Mouse (Mus musculus): ENCODE results near the gene Kcnk10. TPM values are rescaled to one million over a fixed set of nuclear protein-coding genes. Genes with fewer than 3 reads are reported as not detected.

Gene Kcnk10
- polyA plus RNA-seq, 1 experiment from 2014 or later = 40.9 TPM

DNA sequence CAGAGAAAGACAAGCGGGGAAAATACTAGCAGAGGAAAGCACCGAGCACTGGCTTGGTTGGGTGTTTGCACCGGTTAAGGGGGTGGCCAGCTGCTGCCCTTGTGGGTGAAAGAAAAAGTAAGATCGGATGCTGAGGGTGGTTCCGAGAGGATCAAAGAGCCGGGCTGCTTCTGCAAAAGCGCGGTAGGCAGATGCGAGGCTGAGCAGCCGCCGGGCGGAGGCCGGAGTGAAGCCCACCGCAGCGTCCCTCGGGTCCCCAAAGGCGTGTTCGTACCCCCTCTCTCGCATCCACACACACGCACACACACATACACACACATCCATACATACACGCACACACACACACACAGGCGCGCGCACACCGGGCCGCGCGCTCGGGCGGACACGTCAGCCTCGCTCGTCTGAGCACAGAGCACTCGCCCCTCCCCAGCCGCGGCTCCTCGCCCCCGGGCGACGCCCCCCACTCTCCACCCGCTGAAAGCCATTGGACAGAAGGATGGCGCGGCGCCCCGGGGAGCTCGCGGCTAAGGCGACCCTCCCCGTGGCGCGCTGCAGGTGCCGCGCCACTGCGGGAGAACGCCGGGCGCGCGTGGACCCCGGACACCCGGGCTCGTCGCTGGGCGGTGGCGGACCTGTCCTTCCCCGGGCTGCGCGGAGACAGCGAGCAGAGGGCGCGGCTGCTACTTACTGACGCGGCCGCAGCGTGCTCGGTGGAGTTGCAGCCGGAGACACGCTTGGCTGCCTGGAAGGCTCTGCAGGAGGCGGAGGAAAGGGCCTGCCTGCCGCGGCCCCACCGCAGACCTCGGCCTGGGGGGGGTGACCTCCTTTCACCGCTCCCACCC lies 3.5 kb downstream of the Kcnk10 start:
- Histone ChIP-seq H3K9ac (ENCODE audit: low read length) (peak overlapping the region; percentile 89), H3K36me3 (ENCODE audit: control insufficient read depth, insufficient read depth, low read length) (no peaks in the 10 kb centered on the region), H3K27ac (ENCODE audit: low read depth, low read length) (peak overlapping the region; percentile 88), H3K9me3 (ENCODE audit: control insufficient read depth, low read length) (no peaks in the 10 kb centered on the region), H3K4me3 (ENCODE audit: low read depth, low read length) (peak overlapping the region; percentile 67), H3K27me3 (ENCODE audit: control insufficient read depth, insufficient read depth, low read length) (no peaks in the 10 kb centered on the region; the same call in 1 of the 2 replicates), H3K4me1 (ENCODE audit: control insufficient read depth, insufficient read depth, low read length) (peaks cover 42% of the 10 kb centered on the region), H3K4me2 (peak overlapping the region; percentile 80)
- ATAC-seq (ENCODE audit: low FRiP score) = peak; percentile 91
- DNase-seq (ENCODE audit: low spot score, missing footprints) = peak; percentile 99
- WGBS = under 1% methylated on average over 82 of the region's 84 CpGs

DNA sequence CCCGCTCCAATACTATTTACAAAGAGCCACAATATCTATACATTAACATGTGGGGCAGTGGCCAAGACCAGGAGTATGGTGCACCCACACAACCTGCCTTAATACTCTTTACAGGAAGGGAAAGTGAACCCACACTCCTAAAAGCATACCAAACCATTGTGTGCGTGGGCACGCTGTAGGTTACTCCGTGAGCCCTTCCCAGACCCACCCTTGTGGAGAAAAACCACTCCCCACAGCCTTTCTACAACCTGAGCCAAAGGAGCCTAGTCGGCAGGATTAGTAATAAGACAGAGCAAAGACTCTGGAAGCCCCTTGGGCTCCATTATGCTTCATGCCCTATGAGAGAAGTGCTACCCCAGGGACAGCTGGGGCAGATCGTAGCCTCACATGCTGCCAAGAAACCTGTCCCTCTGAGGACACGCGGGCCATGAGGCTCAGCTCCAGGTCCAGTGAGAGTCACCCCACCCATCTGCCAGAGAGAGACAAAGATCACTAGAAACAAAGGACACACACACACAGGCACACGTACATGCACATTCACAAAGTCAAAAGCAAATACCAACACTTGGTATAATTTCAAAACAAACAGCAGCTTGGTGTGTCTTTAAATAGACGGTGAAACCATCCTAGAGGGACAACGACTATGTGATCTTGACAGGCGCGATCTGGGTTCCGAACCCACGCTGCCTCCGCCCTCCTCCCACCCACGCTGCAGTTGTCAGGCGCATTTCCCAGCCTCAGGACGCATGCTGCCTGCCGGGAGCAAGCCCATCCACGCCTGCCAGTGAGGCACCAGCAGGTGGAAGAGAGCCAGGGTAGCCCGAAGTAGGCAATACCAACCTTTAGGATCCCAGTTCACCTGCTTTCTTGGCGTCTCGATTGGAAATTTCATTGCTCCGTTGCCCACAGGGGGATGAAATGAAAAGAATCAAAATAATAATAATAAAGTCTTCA lies 4.5 kb downstream of the Kcnk10 start:
- peak overlapping the region; percentile 80 for H3K4me2 ChIP-seq
- WGBS = 11% methylated on average over 25 of the region's 25 CpGs
- H3K4me1 ChIP-seq (ENCODE audit: control insufficient read depth, insufficient read depth, low read length) = peaks cover 41% of the 10 kb centered on the region
- DNase-seq (ENCODE audit: low spot score, missing footprints) (peak; percentile 93), ATAC-seq (ENCODE audit: low FRiP score) (peak; percentile 20; the same call in 1 of the 2 replicates)
- peak overlapping the region; percentile 89 for H3K9ac ChIP-seq (ENCODE audit: low read length)
- no peaks in the 10 kb centered on the region; the same call in 1 of the 2 replicates for H3K27me3 ChIP-seq (ENCODE audit: control insufficient read depth, insufficient read depth, low read length)
- no peaks in the 10 kb centered on the region for H3K36me3 ChIP-seq (ENCODE audit: control insufficient read depth, insufficient read depth, low read length)
- no peaks in the 10 kb centered on the region for H3K9me3 ChIP-seq (ENCODE audit: control insufficient read depth, low read length)
- H3K4me3 ChIP-seq (ENCODE audit: low read depth, low read length) = peak overlapping the region; percentile 67
- H3K27ac ChIP-seq (ENCODE audit: low read depth, low read length) = peak overlapping the region; percentile 88

DNA sequence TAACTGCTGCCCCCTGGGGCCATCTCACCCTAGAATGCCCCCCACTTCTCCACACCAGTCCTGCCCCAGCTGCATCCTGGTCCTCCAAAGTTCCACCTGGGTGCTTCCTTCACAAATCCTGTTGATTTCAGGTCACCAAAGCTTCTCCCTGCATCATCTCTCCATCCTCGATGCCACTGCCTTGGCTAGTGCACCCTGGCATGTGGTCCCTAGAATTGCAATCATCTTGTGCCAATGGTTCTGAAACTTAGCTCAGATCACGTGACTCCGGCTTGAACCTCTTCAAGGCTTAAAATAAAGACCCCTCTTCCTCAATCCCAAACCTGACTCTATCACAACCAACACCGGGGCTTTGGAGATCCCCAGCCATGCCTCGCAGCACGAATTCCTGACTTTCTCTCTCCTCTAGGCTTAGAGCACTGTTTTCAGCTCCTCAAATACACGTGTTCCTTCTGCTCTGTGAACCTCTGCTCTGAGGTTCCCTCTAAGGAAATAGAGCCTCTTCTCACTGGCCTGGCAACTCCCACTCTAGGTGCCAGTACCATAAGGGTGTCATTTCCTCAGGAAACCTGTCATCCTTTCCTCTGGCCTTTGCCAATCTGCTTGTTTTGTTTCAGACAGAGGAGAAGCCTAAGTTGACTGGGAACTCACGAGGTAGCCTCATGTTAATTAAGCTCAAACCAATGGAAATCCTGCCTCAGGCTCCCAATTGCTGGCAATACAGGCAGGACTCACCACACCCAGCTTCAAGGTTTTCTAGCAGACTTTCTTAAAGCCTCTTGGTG lies 6.0 kb downstream of the Kcnk10 start:
- WGBS = 46% methylated on average over 8 of the region's 8 CpGs
- no peaks in the 10 kb centered on the region; the same call in 1 of the 2 replicates for H3K27me3 ChIP-seq (ENCODE audit: control insufficient read depth, insufficient read depth, low read length)
- H3K27ac ChIP-seq (ENCODE audit: low read depth, low read length) = no peak overlapping the region
- no peaks in the 10 kb centered on the region for H3K9me3 ChIP-seq (ENCODE audit: control insufficient read depth, low read length)
- H3K36me3 ChIP-seq (ENCODE audit: control insufficient read depth, insufficient read depth, low read length) = no peaks in the 10 kb centered on the region
- peak overlapping the region; percentile 89 for H3K9ac ChIP-seq (ENCODE audit: low read length)
- DNase-seq (ENCODE audit: low spot score, missing footprints) (no peak), ATAC-seq (ENCODE audit: low FRiP score) (no peak)
- peak overlapping the region; percentile 67 for H3K4me3 ChIP-seq (ENCODE audit: low read depth, low read length)
- peaks cover 35% of the 10 kb centered on the region for H3K4me1 ChIP-seq (ENCODE audit: control insufficient read depth, insufficient read depth, low read length)
- H3K4me2 ChIP-seq = peak overlapping the region; percentile 80

DNA sequence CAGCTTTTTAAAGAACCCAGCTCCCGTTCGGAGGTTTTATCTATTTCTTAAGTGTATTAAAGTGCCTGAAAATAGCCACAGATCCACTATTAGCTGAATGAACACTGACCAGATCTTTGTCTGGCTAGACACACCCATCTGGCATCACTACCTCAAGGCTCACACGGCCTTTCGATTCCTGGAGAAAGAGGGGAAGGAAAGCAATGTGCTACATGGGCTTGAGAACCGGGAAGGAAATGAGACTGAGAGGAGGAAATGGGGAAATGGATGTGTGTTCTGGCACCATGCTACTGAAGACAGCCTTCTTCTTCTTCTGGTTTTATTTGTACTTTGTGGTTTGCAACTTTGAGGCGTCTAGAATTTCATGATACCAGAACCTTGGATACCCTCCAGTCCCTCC lies 8.7 kb downstream of the Kcnk10 start:
- Histone ChIP-seq H3K4me3 (ENCODE audit: low read depth, low read length) (no peak overlapping the region), H3K4me2 (no peak overlapping the region), H3K36me3 (ENCODE audit: control insufficient read depth, insufficient read depth, low read length) (no peaks in the 10 kb centered on the region), H3K9ac (ENCODE audit: low read length) (no peak overlapping the region; the same call in 1 of the 2 replicates), H3K27ac (ENCODE audit: low read depth, low read length) (no peak overlapping the region), H3K4me1 (ENCODE audit: control insufficient read depth, insufficient read depth, low read length) (peaks cover 43% of the 10 kb centered on the region), H3K9me3 (ENCODE audit: control insufficient read depth, low read length) (no peaks in the 10 kb centered on the region), H3K27me3 (ENCODE audit: control insufficient read depth, insufficient read depth, low read length) (no peaks in the 10 kb centered on the region)
- 85% methylated on average over 6 of the region's 6 CpGs for WGBS
- ATAC-seq (ENCODE audit: low FRiP score) = no peak
- DNase-seq (ENCODE audit: low spot score, missing footprints) = no peak

DNA sequence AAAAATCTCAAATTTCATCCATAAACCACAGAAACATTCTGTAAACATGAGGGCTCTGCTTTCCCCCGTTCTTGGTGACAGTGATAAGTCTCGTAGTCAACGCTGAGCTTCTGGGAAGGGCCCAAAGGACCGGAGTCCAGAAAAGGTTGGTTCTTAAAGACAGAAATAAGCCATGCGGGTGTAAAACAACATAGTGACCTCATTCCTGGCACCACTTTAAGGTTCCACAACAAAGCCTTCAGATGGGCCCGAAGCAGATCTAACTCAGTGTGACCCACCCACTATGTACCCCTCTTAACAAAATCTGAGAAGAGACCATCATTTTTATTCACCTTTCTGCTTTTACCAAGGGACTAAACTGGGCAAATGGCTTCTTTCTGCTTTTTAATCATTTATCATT lies 10.2 kb downstream of the Kcnk10 start:
- 94% methylated on average over 6 of the region's 6 CpGs for WGBS
- no peak overlapping the region for H3K4me2 ChIP-seq
- peaks cover 53% of the 10 kb centered on the region for H3K4me1 ChIP-seq (ENCODE audit: control insufficient read depth, insufficient read depth, low read length)
- DNase-seq (ENCODE audit: low spot score, missing footprints) = no peak
- no peak for ATAC-seq (ENCODE audit: low FRiP score)
- H3K9ac ChIP-seq (ENCODE audit: low read length) = no peak overlapping the region
- H3K27ac ChIP-seq (ENCODE audit: low read depth, low read length) = no peak overlapping the region
- H3K9me3 ChIP-seq (ENCODE audit: control insufficient read depth, low read length) = no peaks in the 10 kb centered on the region
- H3K4me3 ChIP-seq (ENCODE audit: low read depth, low read length) = no peak overlapping the region
- H3K36me3 ChIP-seq (ENCODE audit: control insufficient read depth, insufficient read depth, low read length) = no peaks in the 10 kb centered on the region
- H3K27me3 ChIP-seq (ENCODE audit: control insufficient read depth, insufficient read depth, low read length) = no peaks in the 10 kb centered on the region

DNA sequence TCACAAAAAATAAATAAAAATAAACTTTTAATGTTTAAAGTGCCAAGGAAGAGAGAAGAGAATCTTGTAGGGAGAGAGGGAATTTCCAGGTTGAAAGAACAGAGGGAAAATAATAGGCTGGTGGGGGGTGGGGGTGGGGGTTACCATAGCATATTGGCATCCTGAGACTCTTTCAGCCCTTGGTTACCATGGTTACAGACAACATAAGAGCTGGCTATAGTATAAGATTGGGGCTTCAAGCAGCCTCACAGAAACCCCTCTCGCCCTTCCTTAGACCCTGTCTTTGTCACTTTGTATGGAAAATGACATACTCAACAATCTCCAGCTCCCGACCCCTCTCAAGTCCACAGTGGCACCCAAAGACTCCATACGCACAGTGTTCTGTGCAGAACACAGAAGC lies 13.7 kb downstream of the Kcnk10 start:
- H3K4me2 ChIP-seq = peak overlapping the region; percentile 17; the same call in 1 of the 2 replicates
- peaks cover 58% of the 10 kb centered on the region for H3K4me1 ChIP-seq (ENCODE audit: control insufficient read depth, insufficient read depth, low read length)
- H3K9me3 ChIP-seq (ENCODE audit: control insufficient read depth, low read length) = no peaks in the 10 kb centered on the region
- no peaks in the 10 kb centered on the region for H3K27me3 ChIP-seq (ENCODE audit: control insufficient read depth, insufficient read depth, low read length)
- peak overlapping the region; percentile 81 for H3K27ac ChIP-seq (ENCODE audit: low read depth, low read length)
- 12% methylated on average over 3 of the region's 3 CpGs for WGBS
- DNase-seq (ENCODE audit: low spot score, missing footprints) = peak; percentile 90
- no peak overlapping the region for H3K9ac ChIP-seq (ENCODE audit: low read length)
- H3K36me3 ChIP-seq (ENCODE audit: control insufficient read depth, insufficient read depth, low read length) = no peaks in the 10 kb centered on the region
- no peak overlapping the region for H3K4me3 ChIP-seq (ENCODE audit: low read depth, low read length)
- peak; percentile 59 for ATAC-seq (ENCODE audit: low FRiP score)

DNA sequence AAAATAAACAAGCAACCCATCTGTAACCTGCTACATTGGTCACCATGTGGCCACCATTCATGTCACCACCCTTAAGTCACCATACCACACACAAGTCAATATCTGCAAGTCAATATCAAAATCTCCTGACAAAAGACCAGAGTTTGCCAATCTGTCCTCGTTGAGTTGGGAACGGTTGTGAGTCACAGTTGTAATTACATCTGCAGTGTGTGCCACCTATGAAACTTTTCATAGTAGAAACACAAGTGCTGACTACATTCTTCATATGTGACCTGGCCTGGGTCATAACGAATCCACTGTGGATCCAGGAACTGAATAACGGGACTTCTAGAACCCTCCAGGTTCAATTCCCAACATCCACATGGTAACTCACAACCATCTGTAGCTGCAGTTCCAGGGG lies 14.8 kb downstream of the Kcnk10 start:
- peak overlapping the region; percentile 13; the same call in 1 of the 2 replicates for H3K4me2 ChIP-seq
- peak; percentile 92 for DNase-seq (ENCODE audit: low spot score, missing footprints)
- WGBS = 61% methylated on average over 4 of the region's 4 CpGs

DNA sequence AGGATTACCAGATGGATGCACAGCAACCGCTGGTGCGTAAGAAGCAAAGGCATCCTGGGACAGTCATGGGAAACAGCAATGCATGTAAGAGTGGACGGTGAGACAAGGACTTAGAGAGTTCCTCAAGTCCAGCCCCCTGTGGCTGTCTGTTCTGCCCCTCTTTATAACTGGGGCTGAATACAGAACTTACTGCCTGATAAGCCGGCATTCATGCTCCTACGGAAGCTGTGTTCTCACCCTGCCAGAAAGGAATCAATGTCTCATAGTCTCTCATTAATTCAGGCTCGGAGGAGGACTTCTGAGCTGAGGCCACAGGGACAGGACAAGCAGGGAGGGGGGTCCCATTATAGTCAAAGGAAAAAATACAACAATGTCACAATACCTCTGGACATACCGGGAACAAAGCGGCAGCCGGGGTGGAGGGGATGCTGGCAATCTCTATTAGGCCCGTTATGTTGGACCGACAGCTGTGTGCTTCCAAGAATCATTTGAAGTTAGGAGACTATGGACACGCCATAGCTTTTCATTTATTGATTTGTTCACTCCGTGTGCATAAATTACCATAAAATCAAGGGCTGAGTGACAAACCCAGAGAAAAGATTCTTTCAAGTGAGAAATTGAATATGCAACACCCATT lies 15.7 kb downstream of the Kcnk10 start:
- WGBS = 19% methylated on average over 13 of the region's 13 CpGs
- peak overlapping the region; percentile 30 for H3K9ac ChIP-seq (ENCODE audit: low read length)

More for the DNA sequence above, 14.8 kb downstream of the Kcnk10 start:
- H3K4me3 ChIP-seq (ENCODE audit: low read depth, low read length) = no peak overlapping the region
- H3K36me3 ChIP-seq (ENCODE audit: control insufficient read depth, insufficient read depth, low read length) = no peaks in the 10 kb centered on the region
- H3K9ac ChIP-seq (ENCODE audit: low read length) = no peak overlapping the region; the same call in 1 of the 2 replicates
- ATAC-seq (ENCODE audit: low FRiP score) = no peak
- no peaks in the 10 kb centered on the region for H3K27me3 ChIP-seq (ENCODE audit: control insufficient read depth, insufficient read depth, low read length)
- H3K4me1 ChIP-seq (ENCODE audit: control insufficient read depth, insufficient read depth, low read length) = peaks cover 56% of the 10 kb centered on the region
- no peaks in the 10 kb centered on the region for H3K9me3 ChIP-seq (ENCODE audit: control insufficient read depth, low read length)
- H3K27ac ChIP-seq (ENCODE audit: low read depth, low read length) = peak overlapping the region; percentile 78

More for the DNA sequence above, 15.7 kb downstream of the Kcnk10 start:
- Histone ChIP-seq H3K9me3 (ENCODE audit: control insufficient read depth, low read length) (no peaks in the 10 kb centered on the region), H3K27ac (ENCODE audit: low read depth, low read length) (peak overlapping the region; percentile 93), H3K36me3 (ENCODE audit: control insufficient read depth, insufficient read depth, low read length) (no peaks in the 10 kb centered on the region), H3K27me3 (ENCODE audit: control insufficient read depth, insufficient read depth, low read length) (no peaks in the 10 kb centered on the region), H3K4me3 (ENCODE audit: low read depth, low read length) (no peak overlapping the region), H3K4me1 (ENCODE audit: control insufficient read depth, insufficient read depth, low read length) (peaks cover 56% of the 10 kb centered on the region), H3K4me2 (peak overlapping the region; percentile 19; the same call in 1 of the 2 replicates)
- ATAC-seq (ENCODE audit: low FRiP score) (peak; percentile 95), DNase-seq (ENCODE audit: low spot score, missing footprints) (peak; percentile 96)
